Mouse (Mus musculus): ENCODE results near the gene Edn2.

DNA sequence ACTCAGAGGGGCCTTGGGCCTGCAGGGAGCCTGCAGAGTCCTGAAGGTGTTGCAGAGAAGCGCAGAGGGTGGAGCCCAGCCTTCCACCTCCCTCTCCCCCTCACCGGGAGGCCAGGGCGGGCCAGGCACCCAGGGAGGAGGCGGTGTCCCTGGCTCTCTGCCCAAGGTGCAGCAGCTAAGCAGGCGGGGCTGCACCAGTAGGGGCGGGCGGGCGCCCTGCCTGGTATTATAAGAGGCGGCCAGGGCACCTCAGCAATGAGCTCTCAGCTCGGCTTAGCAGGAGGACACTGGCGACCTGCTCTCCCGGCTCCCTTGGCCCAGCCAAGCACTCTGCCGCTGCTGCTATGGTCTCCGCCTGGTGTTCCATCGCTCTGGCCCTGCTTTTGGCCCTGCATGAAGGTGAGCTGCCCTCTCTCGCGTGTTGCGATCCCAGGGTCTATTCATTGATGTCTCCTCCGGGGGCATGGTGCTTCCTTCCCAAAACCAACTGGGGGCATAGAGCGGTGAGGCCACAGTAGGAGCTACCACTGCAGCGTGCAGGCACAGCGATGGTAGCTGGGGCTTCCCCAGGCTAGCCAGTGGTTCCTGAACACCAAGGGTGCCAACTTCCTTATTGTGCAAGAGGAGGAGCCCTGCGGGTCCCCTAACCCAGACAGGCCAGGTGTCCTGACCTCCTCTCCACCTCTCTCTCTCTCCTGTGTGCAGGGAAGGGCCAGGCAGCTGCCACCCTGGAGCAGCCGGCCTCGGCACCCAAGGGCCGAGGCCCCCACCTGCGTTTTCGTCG lies at the start of gene Edn2:
- TF ChIP-seq CTCF (IDR thresholded peaks at IDR 0.05; ENCODE audit: low read depth): peak; percentile 44
- TF ChIP-seq EP300 (optimal IDR thresholded peaks at IDR 0.05): no peak

Measured in stomach, postnatal 0 days (tissue).